Mouse (Mus musculus) intestine, embryonic 14.5 days (tissue): ENCODE data around the gene Zfp426. TPM values are rescaled to one million over a fixed set of nuclear protein-coding genes. Genes with fewer than 3 reads are reported as not detected.

ENCODE experiments used
- ATAC-seq: fragments of 200-750 bp; cut with Nextera tagmentation; replicated peaks from 2 replicates; pipeline ENCODE4 v1.8.0; 2017; ENCODE audit warnings: low read depth, moderate number of reproducible peaks, moderate TSS enrichment, moderate library complexity; ENCODE audit not compliant: low FRiP score, low TSS enrichment
- DNase-seq: peaks from one replicate; pipeline ENCODE4 v3.0.0-alpha.2; 2018; ENCODE audit warnings: low spot score
- H3K27ac ChIP-seq: fragments of 300-500 bp; sonication (generic); 2 replicates; pipeline ENCODE4 v1.5.1; 2014; ENCODE audit warnings: low read depth, mild to moderate bottlenecking, control low read depth
- H3K27me3 ChIP-seq: fragments of 300-500 bp; sonication (generic); replicated peaks from 2 replicates; pipeline ENCODE4 v1.6.1; 2014; ENCODE audit warnings: low read length, control low read depth; ENCODE audit not compliant: control insufficient read depth, insufficient read depth
- H3K36me3 ChIP-seq: fragments of 300-500 bp; sonication (generic); 2 replicates; pipeline ENCODE4 v1.6.1; 2014; ENCODE audit warnings: low read length, control low read depth; ENCODE audit not compliant: control insufficient read depth, insufficient read depth
- H3K4me1 ChIP-seq: fragments of 300-500 bp; sonication (generic); replicated peaks from 2 replicates; pipeline ENCODE4 v1.6.1; 2014; ENCODE audit warnings: low read length, control low read depth, mixed read lengths; ENCODE audit not compliant: control insufficient read depth, insufficient read depth
- H3K4me2 ChIP-seq: fragments of 300-500 bp; sonication (generic); 2 replicates; pipeline ENCODE4 v1.6.1; 2014; ENCODE audit warnings: low read length
- H3K4me3 ChIP-seq: fragments of 300-500 bp; sonication (generic); 2 replicates; pipeline ENCODE4 v1.5.1; 2014; ENCODE audit warnings: low read depth, low read length, control low read depth, mixed read lengths
- H3K9ac ChIP-seq: fragments of 300-500 bp; sonication (generic); 2 replicates; pipeline ENCODE4 v1.6.1; 2014; ENCODE audit warnings: mild to moderate bottlenecking, low read length
- H3K9me3 ChIP-seq: fragments of 300-500 bp; sonication (generic); 2 replicates; pipeline ENCODE4 v1.6.1; 2016; ENCODE audit warnings: low read length, control low read depth; ENCODE audit not compliant: control insufficient read depth
- WGBS: fragments of 180-500 bp; shearing (Covaris S2); extraction: QIAGEN DNeasy Blood & Tissue Kit; methylation state at CpG from one replicate; pipeline ENCODE4 v1.1.7; 2014; 5-methylcytosine and 5-hydroxymethylcytosine counted together
- polyA plus RNA-seq: library from polyadenylated mRNA; unstranded; fragments of >200 nt; fragmentation: Nextera tagmentation; extraction: Ambion mirVana; gene quantifications from 2 replicates; pipeline ENCODE4 v1.2.1, GENCODE M21; 2014

Zfp426 gene
- polyA plus RNA-seq: 18.3 and 24.6 TPM in 2 replicates

GRCm38 (mm10) chr9:20492527-20493233 is at the start of gene Zfp426:
Gene Zfp426, minus strand, starts transcription at chr9:20492746.
- peak within 1 kb of the TSS; percentile 98 for H3K4me3 ChIP-seq
- peak within 1 kb of the TSS; percentile 97 for H3K27ac ChIP-seq
- peak within 1 kb of the TSS; percentile 93 for H3K4me2 ChIP-seq
- H3K36me3 ChIP-seq: peaks cover 34% of the 10 kb centered on the region
- ATAC-seq (peak; percentile 95), DNase-seq (peak; percentile 96)
- H3K9me3 ChIP-seq: no peaks in the 10 kb centered on the region
- H3K27me3 ChIP-seq: no peaks in the 10 kb centered on the region
- under 1% methylated on average over 40 of the region's 40 CpGs for WGBS
- peaks cover 24% of the 10 kb centered on the region for H3K4me1 ChIP-seq
- peak within 1 kb of the TSS; percentile 82 for H3K9ac ChIP-seq

DNA sequence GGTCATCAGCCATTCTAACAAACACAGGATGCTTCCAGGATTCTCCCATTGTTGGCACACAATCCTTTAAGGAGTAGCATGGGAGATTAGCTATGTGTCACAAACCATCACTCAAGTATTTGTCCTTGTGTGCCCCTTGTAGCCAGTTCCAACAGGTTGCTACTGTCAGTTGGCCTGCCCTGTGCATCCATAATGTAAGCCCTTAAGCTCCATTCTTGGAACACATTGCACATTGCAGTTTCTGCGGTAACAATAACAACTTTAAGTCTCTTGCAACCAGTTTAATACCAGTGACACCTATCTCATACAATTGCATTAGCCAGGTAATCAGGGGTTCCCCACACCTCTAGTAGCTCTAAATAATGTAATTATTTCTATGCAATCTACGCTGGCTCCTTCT is 44.1 kb upstream of the Zfp426 start:
- Histone ChIP-seq H3K36me3 (no peaks in the 10 kb centered on the region), H3K27ac (no peak overlapping the region), H3K4me3 (no peak overlapping the region), H3K9me3 (no peaks in the 10 kb centered on the region), H3K27me3 (no peaks in the 10 kb centered on the region), H3K9ac (no peak overlapping the region), H3K4me2 (no peak overlapping the region), H3K4me1 (no peaks in the 10 kb centered on the region)
- DNase-seq: no peak
- 84% methylated on average over 2 of the region's 2 CpGs for WGBS
- no peak for ATAC-seq

DNA sequence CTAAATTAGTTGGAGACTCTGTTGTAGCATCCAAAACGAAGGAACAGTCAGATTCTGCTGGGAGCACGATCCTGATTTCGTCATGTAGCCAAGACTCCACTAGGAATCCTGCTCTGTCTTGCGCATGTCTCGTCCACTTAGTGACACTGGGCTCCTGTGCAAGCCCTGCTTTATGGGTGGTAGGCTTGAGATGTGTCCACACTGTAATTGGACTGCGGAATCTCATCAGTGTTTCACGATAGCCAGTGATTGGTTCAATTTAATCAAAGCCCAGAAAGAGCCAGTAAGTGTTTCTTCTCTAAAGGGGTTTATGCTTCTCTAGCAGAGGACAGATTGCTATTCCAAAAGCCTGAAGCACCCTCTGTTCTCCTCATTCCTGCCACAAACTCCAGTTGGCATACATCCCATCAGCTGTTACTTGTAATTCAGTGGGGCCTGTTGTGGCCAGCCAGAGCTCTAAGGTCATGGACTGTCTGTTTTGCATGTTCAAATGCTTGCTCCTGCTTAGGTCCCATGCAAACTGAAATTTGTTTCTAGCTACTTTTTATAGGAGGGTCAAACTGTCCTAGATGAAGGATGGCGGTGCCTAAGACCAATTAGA is 41.9 kb upstream of the Zfp426 start:
- no peak for DNase-seq
- Histone ChIP-seq H3K4me1 (no peaks in the 10 kb centered on the region), H3K27me3 (no peaks in the 10 kb centered on the region), H3K4me3 (no peak overlapping the region), H3K4me2 (no peak overlapping the region), H3K9ac (no peak overlapping the region), H3K36me3 (no peaks in the 10 kb centered on the region), H3K27ac (no peak overlapping the region), H3K9me3 (no peaks in the 10 kb centered on the region)
- ATAC-seq: no peak
- 75% methylated on average over 8 of the region's 8 CpGs for WGBS

GRCm38 (mm10) chr9:20521306-20521957 is 28.9 kb upstream of the Zfp426 start, which contains the start of gene Zfp266:
Gene Zfp266, minus strand, starts transcription at chr9:20521417.
- Histone ChIP-seq H3K27ac (peak within 1 kb of the TSS; percentile 98), H3K4me3 (peak within 1 kb of the TSS; percentile 69), H3K9me3 (no peaks in the 10 kb centered on the region), H3K9ac (peak within 1 kb of the TSS; percentile 95), H3K36me3 (peaks cover 21% of the 10 kb centered on the region), H3K4me2 (peak within 1 kb of the TSS; percentile 81), H3K4me1 (peaks cover 15% of the 10 kb centered on the region; the same call in 1 of the 2 replicates), H3K27me3 (no peaks in the 10 kb centered on the region)
- WGBS: under 1% methylated on average over 46 of the region's 46 CpGs
- peak; percentile 96 for ATAC-seq
- DNase-seq: peak; percentile 99

DNA sequence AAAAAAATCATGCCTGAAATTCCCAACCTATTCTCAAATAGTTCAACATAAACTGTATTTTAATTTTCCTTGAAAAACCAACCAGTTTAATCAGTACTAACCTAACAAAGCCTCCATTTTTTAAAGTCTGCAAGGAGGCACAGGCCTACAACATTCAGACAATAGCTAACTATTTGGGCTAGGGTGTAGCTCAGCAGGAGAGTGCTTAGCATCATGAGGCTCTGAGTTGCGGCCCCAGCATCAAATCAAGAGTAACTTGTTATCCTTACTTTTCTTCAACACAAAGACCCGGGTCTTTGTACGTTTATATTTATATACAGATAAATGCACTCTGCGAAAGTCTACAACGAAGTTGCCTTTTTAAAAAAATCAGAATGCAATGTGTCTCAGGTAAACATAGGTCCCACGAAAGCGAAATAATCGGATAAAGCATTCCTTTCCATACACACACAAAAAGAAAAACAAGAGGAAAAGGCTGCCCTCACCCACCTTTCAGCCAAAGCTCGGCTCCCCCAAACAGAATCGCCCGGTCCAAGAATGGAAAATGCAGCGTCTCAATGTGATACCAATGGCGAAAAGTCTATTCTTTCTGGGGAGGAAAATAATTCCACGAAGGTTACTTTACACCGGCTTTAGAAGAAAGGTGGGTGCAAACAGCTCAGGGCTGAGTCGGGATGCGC is 28.1 kb upstream of the Zfp426 start:
- Histone ChIP-seq H3K36me3 (peaks cover 29% of the 10 kb centered on the region), H3K4me3 (peak overlapping the region; percentile 69), H3K9me3 (no peaks in the 10 kb centered on the region), H3K9ac (peak overlapping the region; percentile 95), H3K27me3 (no peaks in the 10 kb centered on the region), H3K27ac (peak overlapping the region; percentile 98), H3K4me2 (peak overlapping the region; percentile 81), H3K4me1 (peaks cover 15% of the 10 kb centered on the region; the same call in 1 of the 2 replicates)
- DNase-seq (peak; percentile 57), ATAC-seq (no peak; the same call in 1 of the 2 replicates)
- WGBS: under 1% methylated on average over 17 of the region's 17 CpGs

DNA sequence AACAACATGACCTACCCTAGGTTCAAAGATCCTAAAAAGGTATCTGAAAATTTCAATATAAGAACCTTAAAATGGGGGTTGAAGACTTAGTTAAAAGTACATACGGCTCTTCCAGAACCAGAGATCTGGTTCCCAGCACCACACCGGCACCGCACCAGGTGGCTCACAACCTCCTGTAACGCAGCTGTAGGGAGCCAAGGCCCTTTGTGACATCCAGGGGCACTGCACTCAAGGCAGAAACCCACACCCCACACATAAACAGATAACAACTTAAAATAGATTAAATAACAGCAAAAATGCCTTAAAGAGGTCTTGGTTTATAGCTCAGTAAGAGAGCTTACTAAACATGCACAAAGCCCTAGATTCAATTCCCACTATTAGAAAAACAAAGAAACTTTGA is 27.4 kb upstream of the Zfp426 start:
- Histone ChIP-seq H3K4me2 (peak overlapping the region; percentile 81), H3K4me3 (peak overlapping the region; percentile 69), H3K9ac (peak overlapping the region; percentile 42), H3K36me3 (peaks cover 36% of the 10 kb centered on the region), H3K27me3 (no peaks in the 10 kb centered on the region), H3K4me1 (peaks cover 15% of the 10 kb centered on the region; the same call in 1 of the 2 replicates), H3K9me3 (no peaks in the 10 kb centered on the region), H3K27ac (no peak overlapping the region)
- WGBS: 13% methylated on average over 4 of the region's 4 CpGs
- DNase-seq: peak; percentile 56
- no peak for ATAC-seq

DNA sequence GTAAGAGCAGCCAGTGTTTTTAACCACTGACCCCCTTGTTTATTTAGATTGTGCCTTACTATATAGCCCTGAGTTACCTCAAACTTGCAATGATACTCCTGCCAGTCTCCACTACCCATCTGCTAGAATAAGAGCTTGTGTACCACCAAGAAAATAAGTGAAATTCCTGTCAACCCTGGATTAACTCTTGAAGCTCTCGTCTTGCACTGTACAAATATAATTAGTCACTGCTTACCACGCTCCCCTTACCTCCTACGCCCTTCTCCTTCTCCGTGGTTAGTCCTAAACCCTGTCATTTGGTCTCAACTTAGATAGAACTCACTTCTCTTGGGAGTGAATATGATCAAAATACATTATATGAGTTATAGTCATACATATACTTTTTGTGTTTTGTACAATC is 26.2 kb upstream of the Zfp426 start:
- Histone ChIP-seq H3K27me3 (no peaks in the 10 kb centered on the region), H3K36me3 (peaks cover 49% of the 10 kb centered on the region), H3K27ac (no peak overlapping the region), H3K4me3 (no peak overlapping the region), H3K4me2 (peak overlapping the region; percentile 81; the same call in 1 of the 2 replicates), H3K9ac (no peak overlapping the region), H3K4me1 (peaks cover 15% of the 10 kb centered on the region; the same call in 1 of the 2 replicates), H3K9me3 (no peaks in the 10 kb centered on the region)
- WGBS: 79% methylated on average over 4 of the region's 4 CpGs
- ATAC-seq: no peak
- no peak for DNase-seq

DNA sequence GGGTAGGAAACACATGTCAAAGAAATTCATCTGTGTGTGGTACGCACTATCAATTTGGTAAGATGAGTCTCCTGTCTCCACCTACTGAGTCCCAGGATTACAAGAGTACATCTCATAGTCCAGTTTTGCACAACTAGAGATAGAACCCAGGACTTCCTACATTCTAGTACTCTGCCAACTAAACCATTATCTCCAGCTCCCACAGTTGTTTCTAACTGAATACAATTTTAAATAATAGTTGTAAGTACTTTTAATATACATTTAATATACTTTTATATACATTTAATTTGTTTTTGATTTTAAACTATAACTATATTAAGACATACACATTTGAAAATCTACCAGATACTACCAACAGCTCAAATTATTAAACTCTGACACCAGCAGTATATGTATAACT is 25.2 kb upstream of the Zfp426 start:
- no peak for ATAC-seq

More for the DNA sequence above, 25.2 kb upstream of the Zfp426 start:
- peaks cover 15% of the 10 kb centered on the region; the same call in 1 of the 2 replicates for H3K4me1 ChIP-seq
- no peaks in the 10 kb centered on the region for H3K9me3 ChIP-seq
- H3K4me3 ChIP-seq: no peak overlapping the region
- no peak overlapping the region for H3K9ac ChIP-seq
- no peak for DNase-seq
- peaks cover 57% of the 10 kb centered on the region for H3K36me3 ChIP-seq
- H3K4me2 ChIP-seq: no peak overlapping the region
- H3K27me3 ChIP-seq: no peaks in the 10 kb centered on the region
- no peak overlapping the region for H3K27ac ChIP-seq
- WGBS: 96% methylated on average over 1 of the region's 1 CpGs
